Mouse (Mus musculus) 3134 (cell line): ENCODE data around the gene Gm3278.
"Not testable (repeated sequence)": the region's sequence is repeated elsewhere in the genome, so short reads cannot be mapped to it uniquely, and the experiment has no call there.

Experiments
- DNase-seq: peaks from one replicate; pipeline ENCODE4 v3.0.0-alpha.2; 2011; ENCODE audit warnings: low spot score; ENCODE audit not compliant: insufficient read length; ENCODE audit errors: extremely low read depth

Gm3278 gene

DNA sequence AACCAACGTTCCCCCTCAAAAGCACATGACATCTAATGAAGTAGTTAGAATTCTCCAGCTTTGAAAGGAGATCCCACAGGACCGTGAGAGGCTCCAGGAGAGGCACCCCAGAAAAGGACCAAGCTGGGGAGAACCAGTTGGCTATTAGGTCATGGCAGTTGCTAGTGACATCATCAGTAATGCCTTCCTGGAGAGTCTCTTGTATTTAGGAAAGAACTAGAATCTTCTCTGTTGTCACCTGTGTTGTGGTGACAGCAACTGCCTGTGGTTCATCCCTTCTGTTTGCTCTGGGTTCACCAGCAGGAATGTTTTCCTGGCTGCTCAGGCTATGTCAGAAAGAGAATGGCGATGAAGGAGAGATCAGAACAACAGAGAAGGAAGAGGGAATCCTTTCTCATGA lies at the start of gene Gm3278:
TSS of gene Gm3278 (plus strand) at position 301 of the 400 bp plus-strand sequence.
- not testable (repeated sequence) for DNase-seq

DNA sequence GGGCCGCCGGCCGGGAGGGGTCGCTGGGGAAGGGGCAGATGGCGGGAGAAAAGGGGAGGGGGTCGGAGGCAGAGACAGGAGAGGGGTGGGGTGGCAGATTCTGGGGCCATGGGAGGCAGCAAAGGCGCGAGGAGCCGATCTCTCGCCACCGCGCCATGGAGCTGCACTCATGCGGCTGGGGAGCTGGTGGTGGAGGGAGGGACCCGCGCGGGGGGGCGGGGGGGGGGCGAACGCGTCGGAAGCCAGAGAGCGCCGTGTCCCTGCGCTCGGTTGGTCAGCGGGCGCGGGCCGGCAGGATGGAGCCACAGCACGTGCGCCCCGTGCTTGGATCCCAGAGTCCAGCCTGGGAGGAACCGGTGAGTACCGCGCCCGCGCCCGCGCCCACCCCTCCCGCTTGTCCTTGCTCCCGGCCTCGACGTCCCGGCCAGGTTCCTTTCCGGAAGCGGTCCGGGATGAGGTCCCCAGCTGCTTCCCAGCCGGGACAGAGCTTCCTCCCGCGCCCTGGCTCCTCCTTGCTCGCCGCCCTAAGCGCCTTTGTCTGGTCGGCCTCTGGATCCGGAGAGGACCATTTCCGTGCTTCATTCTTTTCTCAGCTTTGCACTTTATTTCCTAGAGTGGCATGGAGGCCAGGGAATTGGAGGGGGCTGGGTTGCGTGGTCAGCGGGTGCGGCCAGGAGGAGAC lies 36.8 kb upstream of the Gm3278 start, which contains the start of gene Gm3264:
TSS of gene Gm3264 (plus strand) at position 278 of the 682 bp plus-strand sequence.
- peak; percentile 44 for DNase-seq
